10 mouse cellular contexts compared by ENCODE assay signal in genomic region chr15:45763225-45763624, GRCm38 (mm10).
DNase-seq lines count a peak whose midpoint lies in the region; ATAC-seq and TF ChIP-seq lines count a peak whose summit lies in the region.
"Had no signal": no experiment of that assay in that cellular context is flagged by ENCODE, and none has a peak within 500 bp of the region (broad histone marks: within the 10 kb centered on the region; RNA-seq: fewer than 3 reads in every experiment).

No protein-coding gene starts in this region.

- H3K36me3 ChIP-seq in hindbrain, postnatal 0 days (ENCODE audit: insufficient read depth, low read length): no peaks in the 10 kb centered on the region
- no peaks in the 10 kb centered on the region for H3K36me3 ChIP-seq in hindbrain, embryonic 13.5 days
- H3K36me3 ChIP-seq in stomach, postnatal 0 days (ENCODE audit: control insufficient read depth, insufficient read depth, low read length): no peaks in the 10 kb centered on the region
- H3K36me3 ChIP-seq in forebrain, embryonic 14.5 days (ENCODE audit: control insufficient read depth, insufficient read depth, low read length): no peaks in the 10 kb centered on the region
- H3K36me3 ChIP-seq: forebrain, embryonic 15.5 days had no signal

- no peak overlapping the region for H3K4me3 ChIP-seq in hindbrain, postnatal 0 days (ENCODE audit: low read length)
- H3K4me3 ChIP-seq in hindbrain, embryonic 13.5 days: no peak overlapping the region
- no peak overlapping the region for H3K4me3 ChIP-seq in stomach, postnatal 0 days (ENCODE audit: low read depth, low read length)
- no peak overlapping the region for H3K4me3 ChIP-seq in forebrain, embryonic 14.5 days (ENCODE audit: low read depth, low read length)
- H3K4me3 ChIP-seq: forebrain, embryonic 15.5 days had no signal

- H3K9me3 ChIP-seq in hindbrain, postnatal 0 days (ENCODE audit: low read length): no peaks in the 10 kb centered on the region
- no peaks in the 10 kb centered on the region for H3K9me3 ChIP-seq in hindbrain, embryonic 13.5 days
- H3K9me3 ChIP-seq in stomach, postnatal 0 days (ENCODE audit: control insufficient read depth, low read length): no peaks in the 10 kb centered on the region
- no peaks in the 10 kb centered on the region for H3K9me3 ChIP-seq in forebrain, embryonic 14.5 days (replicated peaks; ENCODE audit: control insufficient read depth, low read length)
- H3K9me3 ChIP-seq: forebrain, embryonic 15.5 days had no signal

- H3K27ac ChIP-seq in hindbrain, postnatal 0 days: no peak overlapping the region
- H3K27ac ChIP-seq in hindbrain, embryonic 13.5 days: no peak overlapping the region
- no peak overlapping the region for H3K27ac ChIP-seq in stomach, postnatal 0 days (replicated peaks)
- no peak overlapping the region for H3K27ac ChIP-seq in forebrain, embryonic 14.5 days (ENCODE audit: low read depth, low read length)
- H3K27ac ChIP-seq: forebrain, embryonic 15.5 days had no signal

- peak; percentile 48 for TF ChIP-seq CTCF in hindbrain, postnatal 0 days (IDR thresholded peaks at IDR 0.05; ENCODE audit: low read depth)
- peak; percentile 41 for TF ChIP-seq CTCF in stomach, postnatal 0 days (IDR thresholded peaks at IDR 0.05; ENCODE audit: low read depth)

- ATAC-seq in hindbrain, postnatal 0 days: no peak
- no peak for ATAC-seq in hindbrain, embryonic 13.5 days (ENCODE audit: low FRiP score)
- no peak for ATAC-seq in stomach, postnatal 0 days (ENCODE audit: low FRiP score, low TSS enrichment)
- no peak for ATAC-seq in forebrain, embryonic 14.5 days
- ATAC-seq: forebrain, embryonic 15.5 days had no signal

- 52% methylated on average over 2 of the region's 2 CpGs for WGBS in hindbrain, postnatal 0 days
- 45% methylated on average over 2 of the region's 2 CpGs for WGBS in hindbrain, embryonic 13.5 days
- WGBS in stomach, postnatal 0 days: 48% methylated on average over 2 of the region's 2 CpGs
- 61% methylated on average over 2 of the region's 2 CpGs for WGBS in forebrain, embryonic 14.5 days

- TF ChIP-seq EP300 in stomach, postnatal 0 days (optimal IDR thresholded peaks at IDR 0.05): no peak

- H3K4me1 ChIP-seq in hindbrain, postnatal 0 days (ENCODE audit: insufficient read depth, low read length): no peaks in the 10 kb centered on the region
- H3K4me1 ChIP-seq in hindbrain, embryonic 13.5 days (replicated peaks): no peaks in the 10 kb centered on the region
- no peaks in the 10 kb centered on the region for H3K4me1 ChIP-seq in stomach, postnatal 0 days (replicated peaks; ENCODE audit: control insufficient read depth, insufficient read depth)
- no peaks in the 10 kb centered on the region for H3K4me1 ChIP-seq in forebrain, embryonic 14.5 days (ENCODE audit: control insufficient read depth, insufficient read depth, low read length)
- H3K4me1 ChIP-seq: forebrain, embryonic 15.5 days had no signal

- DNase-seq in hindbrain, postnatal 0 days (ENCODE audit: low spot score): peak; percentile 7
- DNase-seq in right cerebral cortex, adult 18-20 months: peak; percentile 3
- no peak for DNase-seq in right cerebral cortex, postnatal 25 days
- DNase-seq in brain, adult 2 months (ENCODE audit: low read depth, low spot score): peak; percentile 7
- DNase-seq in stomach, postnatal 0 days (ENCODE audit: low spot score): no peak
- no peak for DNase-seq in forebrain, embryonic 14.5 days (ENCODE audit: low spot score)
- DNase-seq: kidney, adult 11 months had no signal

- no peak overlapping the region for H3K4me2 ChIP-seq in hindbrain, postnatal 0 days (ENCODE audit: low read depth, low read length)
- H3K4me2 ChIP-seq in hindbrain, embryonic 13.5 days: no peak overlapping the region
- no peak overlapping the region for H3K4me2 ChIP-seq in stomach, postnatal 0 days (replicated peaks; ENCODE audit: low read depth)
- H3K4me2 ChIP-seq in forebrain, embryonic 14.5 days (ENCODE audit: low read length): no peak overlapping the region
- H3K4me2 ChIP-seq: forebrain, embryonic 15.5 days; heart, embryonic 11.5 days had no signal

- H3K9ac ChIP-seq in hindbrain, postnatal 0 days (replicated peaks; ENCODE audit: low read length): no peak overlapping the region
- H3K9ac ChIP-seq in hindbrain, embryonic 13.5 days: no peak overlapping the region
- no peak overlapping the region for H3K9ac ChIP-seq in stomach, postnatal 0 days (ENCODE audit: low read length)
- H3K9ac ChIP-seq in forebrain, embryonic 14.5 days (ENCODE audit: low read length): no peak overlapping the region
- H3K9ac ChIP-seq: forebrain, embryonic 15.5 days had no signal

- H3K27me3 ChIP-seq in hindbrain, postnatal 0 days (ENCODE audit: insufficient read depth, low read length): no peaks in the 10 kb centered on the region
- no peaks in the 10 kb centered on the region for H3K27me3 ChIP-seq in hindbrain, embryonic 13.5 days
- H3K27me3 ChIP-seq in stomach, postnatal 0 days (ENCODE audit: control insufficient read depth, insufficient read depth, low read length): no peaks in the 10 kb centered on the region
- H3K27me3 ChIP-seq in forebrain, embryonic 14.5 days (replicated peaks; ENCODE audit: control insufficient read depth, insufficient read depth, low read length): no peaks in the 10 kb centered on the region
- H3K27me3 ChIP-seq: forebrain, embryonic 15.5 days had no signal

Comparison
In these comparisons a context has a peak if more than half of its experiments do, and no peak if none do; other contexts are left out.
1. DNase-seq: peak in hindbrain, postnatal 0 days (single experiment), right cerebral cortex, adult 18-20 months (single experiment) and brain, adult 2 months (single experiment); none in right cerebral cortex, postnatal 25 days (single experiment), stomach, postnatal 0 days (single experiment) and forebrain, embryonic 14.5 days (single experiment).